Mouse (Mus musculus) E14TG2a.4 (cell line): ENCODE results near the gene Rarres2.

Source experiments
- CTCF ChIP-seq: conservative IDR thresholded peaks from 2 replicates; pipeline ENCODE4 v1.5.1; 2014; ENCODE audit warnings: low read length
- NANOG ChIP-seq: IDR thresholded peaks from 2 replicates; pipeline ENCODE4 v1.6.1; 2014; ENCODE audit warnings: borderline replicate concordance, low read length, mixed read lengths
- POU5F1 ChIP-seq: IDR thresholded peaks from 2 replicates; pipeline ENCODE4 v1.6.1; 2014; ENCODE audit warnings: low read length, borderline replicate concordance

DNA sequence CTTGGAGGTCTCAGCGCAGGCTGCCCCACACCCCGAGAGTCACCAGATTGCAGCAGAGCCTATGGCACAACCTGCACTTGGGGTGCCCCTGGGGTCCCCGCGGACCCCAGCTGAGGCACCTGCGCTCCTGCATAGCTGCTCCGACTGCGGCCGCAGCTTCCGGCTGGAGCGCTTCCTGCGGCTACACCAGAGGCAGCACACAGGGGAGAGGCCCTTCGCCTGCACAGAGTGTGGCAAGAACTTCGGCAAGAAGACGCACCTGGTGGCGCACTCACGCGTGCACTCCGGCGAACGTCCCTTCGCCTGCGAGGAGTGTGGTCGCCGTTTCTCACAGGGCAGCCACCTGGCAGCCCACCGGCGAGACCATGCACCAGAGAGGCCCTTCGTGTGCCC is 24.6 kb upstream of the Rarres2 start:
- no peak for TF ChIP-seq NANOG
- no peak for TF ChIP-seq CTCF
- no peak for TF ChIP-seq POU5F1
